Mouse (Mus musculus) frontal cortex, adult 2 months (tissue): ENCODE data around the gene Cd209c. TPM values are rescaled to one million over a fixed set of nuclear protein-coding genes. Genes with fewer than 3 reads are reported as not detected.

ENCODE experiments used
- DNase-seq, 2 experiments: peaks; one replicate each; pipeline ENCODE4 v3.0.0; 2022; ENCODE audit warnings: low spot score in 1 of 2; ENCODE audit errors: extremely low spot score in 1 of 2
- polyA plus RNA-seq: library from polyadenylated mRNA; depleted of rRNA; stranded (reverse); fragments of >200 nt; gene quantifications from 2 replicates; pipeline ENCODE4 v1.2.3, GENCODE M21; 2012; rRNA removed

The Cd209c gene
- 0.42 and 0.46 TPM in 2 replicates for polyA plus RNA-seq

- DNase-seq = no peak
Measured at GRCm38 (mm10) chr8:3954646-3955045, at the start of gene Cd209c. Cd209c (minus strand) TSS chr8:3954746.

- DNase-seq = peak in 1 of 2 experiments; percentile 0
Measured at GRCm38 (mm10) chr8:3994219-3994618, 39.7 kb upstream of the Cd209c start.

- DNase-seq = peak in 1 of 2 experiments; percentile 12
Measured at GRCm38 (mm10) chr8:3956037-3956436, 1.5 kb upstream of the Cd209c start.

GRCm38 (mm10) chr8:3940023-3940422, 14.5 kb downstream of the Cd209c start:
- no peak for DNase-seq

- DNase-seq = no peak
Measured at GRCm38 (mm10) chr8:3926744-3927143, 27.8 kb downstream of the Cd209c start, which contains the start of gene Cd209b. Cd209b (minus strand) TSS chr8:3926844.

Other genes with a start within 250 kb of the Cd209c start
- 0.13 and 0.20 TPM in 2 replicates for gene Clec4g, start 234.1 kb downstream of the Cd209c start, polyA plus RNA-seq
- gene Cd209a, start 205.8 kb downstream of the Cd209c start, polyA plus RNA-seq = 0.54 TPM in 1 of 2 replicates, not detected in the other
- gene Cd209e, start 100.4 kb downstream of the Cd209c start, polyA plus RNA-seq = not detected in 2 replicates
- gene Cd209d, start 76.2 kb downstream of the Cd209c start, polyA plus RNA-seq = not detected in 2 replicates
- gene Cd209b, start 27.9 kb downstream of the Cd209c start, polyA plus RNA-seq = 0.34 TPM in 1 of 2 replicates, not detected in the other
- 0.48 and 1.4 TPM in 2 replicates for gene Cd209f, start 151.1 kb upstream of the Cd209c start, polyA plus RNA-seq
- 0.38 and 0.58 TPM in 2 replicates for gene Cd209g, start 179.4 kb upstream of the Cd209c start, polyA plus RNA-seq
- 76.1 and 83.7 TPM in 2 replicates for gene Evi5l, start 211.8 kb upstream of the Cd209c start, polyA plus RNA-seq